Mouse (Mus musculus) E14TG2a.4 (cell line): ENCODE data around the gene Aes.

ENCODE experiments used
- CTCF ChIP-seq: conservative IDR thresholded peaks from 2 replicates; pipeline ENCODE4 v1.5.1; 2014; ENCODE audit warnings: low read length
- NANOG ChIP-seq: IDR thresholded peaks from 2 replicates; pipeline ENCODE4 v1.6.1; 2014; ENCODE audit warnings: borderline replicate concordance, low read length, mixed read lengths

DNA sequence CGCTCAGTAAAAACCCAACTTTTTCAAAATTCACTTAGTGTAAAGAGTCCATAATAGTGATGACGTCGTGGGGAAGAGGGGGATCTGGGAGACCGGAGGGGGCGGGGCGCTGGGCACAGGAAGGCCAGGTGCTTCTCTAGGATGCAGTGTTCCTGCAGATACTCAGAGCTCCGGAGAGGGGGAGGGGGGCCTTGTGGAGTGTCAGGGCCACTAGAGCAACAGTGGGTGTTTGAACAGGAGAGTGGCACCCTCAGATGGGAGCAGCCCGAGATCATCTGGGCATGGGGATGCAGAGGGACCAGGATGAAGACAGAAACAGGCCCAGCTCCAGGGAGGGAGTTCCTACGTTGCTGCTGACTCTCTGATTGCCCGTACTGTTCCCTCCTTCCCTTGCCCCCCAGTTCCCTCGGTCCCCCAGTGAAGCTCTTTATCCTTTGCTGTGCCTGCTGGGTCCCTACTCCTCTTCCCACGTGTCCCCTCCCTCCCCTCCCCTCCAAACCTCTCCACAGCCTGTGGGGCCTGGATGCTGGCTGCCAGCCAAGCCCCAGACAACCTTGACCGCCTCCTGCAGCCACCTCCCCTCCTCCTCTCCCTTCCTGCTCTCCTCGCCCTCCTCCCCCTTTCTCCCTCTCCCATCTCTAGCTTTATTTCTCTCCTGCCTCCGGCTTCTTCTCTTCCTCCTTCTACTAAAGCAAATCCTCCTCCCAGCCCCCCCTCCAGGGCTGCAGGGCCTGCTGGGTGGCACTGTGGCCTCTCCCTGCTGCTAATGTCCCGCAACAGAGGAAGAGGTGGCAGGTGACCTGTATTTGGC, 9.3 kb downstream of the Aes start:
- TF ChIP-seq CTCF (no peak), NANOG (no peak)
